Mouse (Mus musculus): Measurements from ENCODE around the gene Cmip.

DNA sequence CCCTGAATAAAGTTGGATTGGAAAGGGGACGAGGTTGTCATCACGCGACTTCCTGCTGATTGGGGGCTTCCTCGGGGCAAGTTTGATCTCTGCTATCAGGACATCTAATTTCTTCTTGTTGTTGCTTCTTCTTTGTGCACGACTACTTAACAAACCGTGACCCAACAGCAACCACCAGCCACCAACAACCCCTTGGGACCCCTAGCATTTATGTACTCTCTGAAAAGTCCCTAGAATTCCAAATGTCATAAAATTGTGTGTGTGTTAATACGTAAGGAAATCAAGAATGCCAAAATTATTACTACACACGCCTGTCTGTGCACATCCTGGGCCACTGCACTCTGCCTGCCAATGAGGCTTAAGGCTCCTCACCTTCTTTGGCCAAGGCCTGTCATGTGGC, 50.4 kb downstream of the Cmip start:
- TF ChIP-seq POLR2A (IDR thresholded peaks at IDR 0.05; ENCODE audit: borderline replicate concordance, control insufficient read depth, low read depth, low read length) (no peak), CTCF (IDR thresholded peaks at IDR 0.05; ENCODE audit: control insufficient read depth, insufficient read depth, low read length) (no peak)

All from bone marrow, adult 2 months (tissue).